ENCODE assay signal across 9 mouse cellular contexts in genomic region chr7:141432741-141433516, GRCm38 (mm10). TPM values are rescaled to one million over a fixed set of nuclear protein-coding genes. Genes with fewer than 3 reads are reported as not detected.
A peak's percentile ranks its signal among the peaks of the same experiment; 100 is the strongest.
DNase-seq lines count a peak whose midpoint lies in the region; ATAC-seq and TF ChIP-seq lines count a peak whose summit lies in the region.
"Had no signal": no experiment of that assay in that cellular context is flagged by ENCODE, and none has a peak within 500 bp of the region (broad histone marks: within the 10 kb centered on the region; RNA-seq: fewer than 3 reads in every experiment).

No protein-coding gene starts in this region.

- WGBS in forebrain, embryonic 10.5 days = 86% methylated on average over 6 of the region's 6 CpGs
- 84% methylated on average over 6 of the region's 6 CpGs for WGBS in forebrain, embryonic 16.5 days
- WGBS in hindbrain, postnatal 0 days = 72% methylated on average over 6 of the region's 6 CpGs
- WGBS in small intestine, adult 2 months = 79% methylated on average over 6 of the region's 6 CpGs

- peaks cover 83% of the 10 kb centered on the region for H3K4me1 ChIP-seq in forebrain, embryonic 10.5 days
- peaks cover 53% of the 10 kb centered on the region for H3K4me1 ChIP-seq in forebrain, embryonic 16.5 days (replicated peaks; ENCODE audit: control insufficient read depth, insufficient read depth, low read length)
- H3K4me1 ChIP-seq in hindbrain, postnatal 0 days (ENCODE audit: insufficient read depth, low read length) = peaks cover 27% of the 10 kb centered on the region
- peaks cover 34% of the 10 kb centered on the region for H3K4me1 ChIP-seq in small intestine, adult 2 months (ENCODE audit: control insufficient read depth, insufficient read depth, insufficient read length, low read length)

- no peak for TF ChIP-seq CTCF in hindbrain, postnatal 0 days (IDR thresholded peaks at IDR 0.05; ENCODE audit: low read depth)
- no peak for TF ChIP-seq CTCF in small intestine, adult 2 months (IDR thresholded peaks at IDR 0.05; ENCODE audit: extremely low read depth, insufficient read length, insufficient replicate concordance, low read depth, low read length)

- no peak overlapping the region for H3K4me2 ChIP-seq in forebrain, embryonic 16.5 days (ENCODE audit: low read length)
- peak overlapping the region; percentile 90 for H3K4me2 ChIP-seq in hindbrain, postnatal 0 days (ENCODE audit: low read depth, low read length)

- ATAC-seq in forebrain, embryonic 16.5 days = no peak
- ATAC-seq in hindbrain, postnatal 0 days = no peak
- no peak for ATAC-seq in erythroblast, adult 5-6 weeks (replicated peaks; ENCODE audit: low FRiP score, poor library complexity, severe bottlenecking)

- no peak for DNase-seq in forebrain, embryonic 10.5 days (ENCODE audit: extremely low spot score, low spot score)
- peak; percentile 5 for DNase-seq in thymus, postnatal 14 days
- DNase-seq in thymus, adult 18-20 months = no peak
- no peak for DNase-seq in hindbrain, postnatal 0 days (ENCODE audit: low spot score)
- DNase-seq in urinary bladder, postnatal 10 days (ENCODE audit: low spot score) = no peak

- no peaks in the 10 kb centered on the region for H3K9me3 ChIP-seq in forebrain, embryonic 10.5 days
- no peaks in the 10 kb centered on the region for H3K9me3 ChIP-seq in forebrain, embryonic 16.5 days (ENCODE audit: control insufficient read depth, low read length)
- no peaks in the 10 kb centered on the region for H3K9me3 ChIP-seq in hindbrain, postnatal 0 days (ENCODE audit: low read length)

- H3K4me3 ChIP-seq in forebrain, embryonic 10.5 days = peak overlapping the region; percentile 72; the same call in 1 of the 2 replicates
- no peak overlapping the region for H3K4me3 ChIP-seq in forebrain, embryonic 16.5 days (replicated peaks; ENCODE audit: low read length)
- H3K4me3 ChIP-seq in hindbrain, postnatal 0 days (ENCODE audit: low read length) = no peak overlapping the region
- peak overlapping the region; percentile 2; the same call in 1 of the 2 replicates for H3K4me3 ChIP-seq in small intestine, adult 2 months (ENCODE audit: low read depth, low read length)

- peaks cover 2% of the 10 kb centered on the region; the same call in 1 of the 2 replicates for H3K27me3 ChIP-seq in forebrain, embryonic 10.5 days (ENCODE audit: poor library complexity, severe bottlenecking)
- no peaks in the 10 kb centered on the region for H3K27me3 ChIP-seq in forebrain, embryonic 16.5 days (replicated peaks; ENCODE audit: control insufficient read depth, insufficient read depth, low read length)
- no peaks in the 10 kb centered on the region for H3K27me3 ChIP-seq in hindbrain, postnatal 0 days (ENCODE audit: insufficient read depth, low read length)
- H3K27me3 ChIP-seq in small intestine, adult 2 months (ENCODE audit: control insufficient read depth, insufficient read depth, low read length) = no peaks in the 10 kb centered on the region

- TF ChIP-seq POLR2A in small intestine, adult 2 months (IDR thresholded peaks at IDR 0.05; ENCODE audit: low read depth, low read length) = no peak

- H3K36me3 ChIP-seq in forebrain, embryonic 10.5 days (replicated peaks) = peaks cover 42% of the 10 kb centered on the region
- peaks cover 9% of the 10 kb centered on the region for H3K36me3 ChIP-seq in forebrain, embryonic 16.5 days (ENCODE audit: control insufficient read depth, insufficient read depth)
- peaks cover 16% of the 10 kb centered on the region; the same call in 1 of the 2 replicates for H3K36me3 ChIP-seq in hindbrain, postnatal 0 days (ENCODE audit: insufficient read depth, low read length)
- peaks cover 38% of the 10 kb centered on the region for H3K36me3 ChIP-seq in small intestine, adult 2 months (ENCODE audit: control insufficient read depth, insufficient read depth, low read length)

- 0 out of 2 replicates have a peak overlapping the region, but pooled peaks have one; percentile 86 for H3K27ac ChIP-seq in forebrain, embryonic 10.5 days
- H3K27ac ChIP-seq in forebrain, embryonic 16.5 days (ENCODE audit: low read length) = no peak overlapping the region
- H3K27ac ChIP-seq in hindbrain, postnatal 0 days = peak overlapping the region; percentile 52
- H3K27ac ChIP-seq in small intestine, adult 2 months (ENCODE audit: insufficient read depth, low read depth, low read length) = no peak overlapping the region
- H3K27ac ChIP-seq: macrophage had no signal

- H3K9ac ChIP-seq in forebrain, embryonic 16.5 days (replicated peaks; ENCODE audit: low read depth, low read length) = no peak overlapping the region
- peak overlapping the region; percentile 56; the same call in 1 of the 2 replicates for H3K9ac ChIP-seq in hindbrain, postnatal 0 days (replicated peaks; ENCODE audit: low read length)

RNA-seq across cellular contexts. Expression of gene Cend1, which starts 3.6 kb away (rescaled TPM):
- polyA plus RNA-seq in forebrain, embryonic 10.5 days (2016; fragmentation: Nextera tagmentation; extraction: Ambion mirVana) = 7.7 and 8.7 TPM in 2 replicates
- 52.4 and 70.3 TPM in 2 replicates for polyA plus RNA-seq in forebrain, embryonic 16.5 days (2015; fragmentation: Nextera tagmentation; extraction: Ambion mirVana)
- total RNA-seq in hindbrain, postnatal 0 days (2014; rRNA removed) = 208 and 246 TPM in 2 replicates
- 219 and 255 TPM in 2 replicates for polyA plus RNA-seq in hindbrain, postnatal 0 days (2015; fragmentation: Nextera tagmentation; extraction: Ambion mirVana)
- polyA plus RNA-seq in small intestine, adult 2 months (2012; rRNA removed) = 0.84 and 1.0 TPM in 2 replicates
- not detected in 2 replicates for total RNA-seq in erythroblast, adult 5-6 weeks (2015; ENCODE audit: low replicate concordance)
- not detected in 2 replicates for total RNA-seq in erythroblast, adult 5-6 weeks (2017; ENCODE audit: low replicate concordance)
- polyA plus RNA-seq: macrophage had no signal

RNA-seq across cellular contexts. Expression of gene Slc25a22, which starts 4.8 kb away (rescaled TPM):
- 46.8 and 49.6 TPM in 2 replicates for polyA plus RNA-seq in forebrain, embryonic 10.5 days (2016; fragmentation: Nextera tagmentation; extraction: Ambion mirVana)
- 88.4 and 111 TPM in 2 replicates for polyA plus RNA-seq in forebrain, embryonic 16.5 days (2015; fragmentation: Nextera tagmentation; extraction: Ambion mirVana)
- 126 and 138 TPM in 2 replicates for total RNA-seq in hindbrain, postnatal 0 days (2014; rRNA removed)
- 79.9 and 87.3 TPM in 2 replicates for polyA plus RNA-seq in hindbrain, postnatal 0 days (2015; fragmentation: Nextera tagmentation; extraction: Ambion mirVana)
- polyA plus RNA-seq in small intestine, adult 2 months (2012; rRNA removed) = 104 and 488 TPM in 2 replicates
- total RNA-seq in erythroblast, adult 5-6 weeks (2015; ENCODE audit: low replicate concordance) = 8.2 and 11.7 TPM in 2 replicates
- total RNA-seq in erythroblast, adult 5-6 weeks (2017; ENCODE audit: low replicate concordance) = 3.2 and 10.0 TPM in 2 replicates

RNA-seq across cellular contexts. Expression of gene Pidd1, which starts 10.9 kb away (rescaled TPM):
- 24.9 and 26.4 TPM in 2 replicates for polyA plus RNA-seq in forebrain, embryonic 10.5 days (2016; fragmentation: Nextera tagmentation; extraction: Ambion mirVana)
- 7.9 and 9.9 TPM in 2 replicates for polyA plus RNA-seq in forebrain, embryonic 16.5 days (2015; fragmentation: Nextera tagmentation; extraction: Ambion mirVana)
- total RNA-seq in hindbrain, postnatal 0 days (2014; rRNA removed) = 3.6 and 4.6 TPM in 2 replicates
- polyA plus RNA-seq in hindbrain, postnatal 0 days (2015; fragmentation: Nextera tagmentation; extraction: Ambion mirVana) = 2.4 and 2.5 TPM in 2 replicates
- 5.8 and 13.9 TPM in 2 replicates for polyA plus RNA-seq in small intestine, adult 2 months (2012; rRNA removed)
- 12.7 and 17.9 TPM in 2 replicates for total RNA-seq in erythroblast, adult 5-6 weeks (2015; ENCODE audit: low replicate concordance)
- 7.3 and 9.8 TPM in 2 replicates for total RNA-seq in erythroblast, adult 5-6 weeks (2017; ENCODE audit: low replicate concordance)

RNA-seq across cellular contexts. Expression of gene Rplp2, which starts 14.2 kb away (rescaled TPM):
- polyA plus RNA-seq in forebrain, embryonic 10.5 days (2016; fragmentation: Nextera tagmentation; extraction: Ambion mirVana) = 1,198 and 1,216 TPM in 2 replicates
- polyA plus RNA-seq in forebrain, embryonic 16.5 days (2015; fragmentation: Nextera tagmentation; extraction: Ambion mirVana) = 684 and 749 TPM in 2 replicates
- 179 and 249 TPM in 2 replicates for total RNA-seq in hindbrain, postnatal 0 days (2014; rRNA removed)
- polyA plus RNA-seq in hindbrain, postnatal 0 days (2015; fragmentation: Nextera tagmentation; extraction: Ambion mirVana) = 839 and 863 TPM in 2 replicates
- 287 and 441 TPM in 2 replicates for polyA plus RNA-seq in small intestine, adult 2 months (2012; rRNA removed)
- 661 and 730 TPM in 2 replicates for total RNA-seq in erythroblast, adult 5-6 weeks (2015; ENCODE audit: low replicate concordance)
- total RNA-seq in erythroblast, adult 5-6 weeks (2017; ENCODE audit: low replicate concordance) = 791 and 1,714 TPM in 2 replicates

RNA-seq across cellular contexts. Expression of gene Gatd1, which starts 19.0 kb away (rescaled TPM):
- polyA plus RNA-seq in forebrain, embryonic 10.5 days (2016; fragmentation: Nextera tagmentation; extraction: Ambion mirVana) = 43.2 and 44.7 TPM in 2 replicates
- 56.4 and 65.9 TPM in 2 replicates for polyA plus RNA-seq in forebrain, embryonic 16.5 days (2015; fragmentation: Nextera tagmentation; extraction: Ambion mirVana)
- 61.2 and 74.4 TPM in 2 replicates for total RNA-seq in hindbrain, postnatal 0 days (2014; rRNA removed)
- polyA plus RNA-seq in hindbrain, postnatal 0 days (2015; fragmentation: Nextera tagmentation; extraction: Ambion mirVana) = 46.9 and 49.4 TPM in 2 replicates
- 23.8 and 48.4 TPM in 2 replicates for polyA plus RNA-seq in small intestine, adult 2 months (2012; rRNA removed)
- 6.3 and 9.2 TPM in 2 replicates for total RNA-seq in erythroblast, adult 5-6 weeks (2015; ENCODE audit: low replicate concordance)
- 4.9 and 6.0 TPM in 2 replicates for total RNA-seq in erythroblast, adult 5-6 weeks (2017; ENCODE audit: low replicate concordance)

Comparison
In these comparisons a context has a peak if more than half of its experiments do, and no peak if none do; other contexts are left out.
1. H3K27ac ChIP-seq: peak in forebrain, embryonic 10.5 days (single experiment) and hindbrain, postnatal 0 days (single experiment); none in forebrain, embryonic 16.5 days (single experiment) and small intestine, adult 2 months (single experiment).
2. H3K4me3 ChIP-seq: peak in forebrain, embryonic 10.5 days (single experiment) and small intestine, adult 2 months (single experiment); none in forebrain, embryonic 16.5 days (single experiment) and hindbrain, postnatal 0 days (single experiment).